31 mouse cellular contexts compared by ENCODE assay signal in genomic region chr2:25149643-25150042, GRCm38 (mm10). TPM values are rescaled to one million over a fixed set of nuclear protein-coding genes. Genes with fewer than 3 reads are reported as not detected.
DNase-seq lines count a peak whose midpoint lies in the region; ATAC-seq and TF ChIP-seq lines count a peak whose summit lies in the region.
"Had no signal": no experiment of that assay in that cellular context is flagged by ENCODE, and none has a peak within 500 bp of the region (broad histone marks: within the 10 kb centered on the region; RNA-seq: fewer than 3 reads in every experiment).

No protein-coding gene starts in this region.

- no peak overlapping the region for H3K27ac ChIP-seq in liver, embryonic 15.5 days (replicated peaks)
- no peak overlapping the region for H3K27ac ChIP-seq in liver, embryonic 12.5 days
- H3K27ac ChIP-seq in stomach, postnatal 0 days (replicated peaks), result no peak overlapping the region
- H3K27ac ChIP-seq: embryonic facial prominence, embryonic 12.5 days; forebrain, embryonic 12.5 days; heart, embryonic 13.5 days; left cerebral cortex, adult 2 months; limb, embryonic 15.5 days; midbrain, embryonic 15.5 days; neural tube, embryonic 13.5 days had no signal

- DNase-seq in adrenal gland, adult 2 months, result peak; percentile 83
- no peak for DNase-seq in adrenal gland, postnatal 4 days (ENCODE audit: low spot score in 2 of 2)
- DNase-seq in adrenal gland, postnatal 36 days, result peak; percentile 61 to 71
- no peak for DNase-seq in stomach, postnatal 0 days (ENCODE audit: low spot score)
- no peak for DNase-seq in T-cell, adult 2 months (ENCODE audit: low spot score)
- DNase-seq: cerebellum, adult 2 months; cerebellum, postnatal 25 days; gastrocnemius, adult 2 months; heart, postnatal 14 days; kidney, adult 8-10 months; kidney, postnatal 10 days; left cerebral cortex, postnatal 4 days; right cerebral cortex, adult 18-20 months; right cerebral cortex, postnatal 4 days; thymus, adult 2 months; thymus, postnatal 4 days had no signal

- no peak overlapping the region for H3K4me2 ChIP-seq in liver, embryonic 15.5 days
- no peak overlapping the region for H3K4me2 ChIP-seq in liver, embryonic 12.5 days
- H3K4me2 ChIP-seq in stomach, postnatal 0 days (replicated peaks; ENCODE audit: low read depth), result no peak overlapping the region
- H3K4me2 ChIP-seq: embryonic facial prominence, embryonic 12.5 days; forebrain, embryonic 12.5 days; heart, embryonic 13.5 days; limb, embryonic 15.5 days; midbrain, embryonic 15.5 days; neural tube, embryonic 13.5 days had no signal

- no peaks in the 10 kb centered on the region for H3K36me3 ChIP-seq in liver, embryonic 15.5 days (replicated peaks)
- H3K36me3 ChIP-seq in liver, embryonic 12.5 days, result no peaks in the 10 kb centered on the region
- H3K36me3 ChIP-seq in stomach, postnatal 0 days (ENCODE audit: control insufficient read depth, insufficient read depth, low read length), result no peaks in the 10 kb centered on the region
- H3K36me3 ChIP-seq: embryonic facial prominence, embryonic 12.5 days; forebrain, embryonic 12.5 days; G1E; heart, embryonic 13.5 days; limb, embryonic 15.5 days; midbrain, embryonic 15.5 days; neural tube, embryonic 13.5 days had no signal

- H3K27me3 ChIP-seq in liver, embryonic 15.5 days, result no peaks in the 10 kb centered on the region
- H3K27me3 ChIP-seq in liver, embryonic 12.5 days (replicated peaks), result peaks cover 5% of the 10 kb centered on the region; the same call in 1 of the 2 replicates
- H3K27me3 ChIP-seq in stomach, postnatal 0 days (ENCODE audit: control insufficient read depth, insufficient read depth, low read length), result no peaks in the 10 kb centered on the region
- H3K27me3 ChIP-seq: embryonic facial prominence, embryonic 12.5 days; forebrain, embryonic 12.5 days; heart, embryonic 13.5 days; limb, embryonic 15.5 days; midbrain, embryonic 15.5 days; neural tube, embryonic 13.5 days; Patski had no signal

- TF ChIP-seq CTCF in stomach, postnatal 0 days (IDR thresholded peaks at IDR 0.05; ENCODE audit: low read depth), result no peak

- ATAC-seq in liver, embryonic 15.5 days (ENCODE audit: insufficient read depth), result 0 out of 2 replicates have a peak, but pooled peaks have one; percentile 35
- ATAC-seq in liver, embryonic 12.5 days, result no peak
- peak; percentile 58 for ATAC-seq in stomach, postnatal 0 days (ENCODE audit: low FRiP score, low TSS enrichment)
- no peak for ATAC-seq in granulocyte monocyte progenitor cell, adult 5-6 weeks (replicated peaks; ENCODE audit: poor library complexity, severe bottlenecking)
- ATAC-seq: midbrain, embryonic 15.5 days; Patski had no signal

- no peaks in the 10 kb centered on the region for H3K9me3 ChIP-seq in liver, embryonic 15.5 days (replicated peaks)
- H3K9me3 ChIP-seq in liver, embryonic 12.5 days (replicated peaks), result no peaks in the 10 kb centered on the region
- no peaks in the 10 kb centered on the region for H3K9me3 ChIP-seq in stomach, postnatal 0 days (ENCODE audit: control insufficient read depth, low read length)
- H3K9me3 ChIP-seq: embryonic facial prominence, embryonic 12.5 days; forebrain, embryonic 12.5 days; G1E; heart, embryonic 13.5 days; limb, embryonic 15.5 days; midbrain, embryonic 15.5 days; neural tube, embryonic 13.5 days had no signal

- no peak overlapping the region for H3K9ac ChIP-seq in liver, embryonic 15.5 days
- H3K9ac ChIP-seq in liver, embryonic 12.5 days, result no peak overlapping the region
- H3K9ac ChIP-seq in stomach, postnatal 0 days (ENCODE audit: low read length), result no peak overlapping the region
- H3K9ac ChIP-seq: embryonic facial prominence, embryonic 12.5 days; forebrain, embryonic 12.5 days; heart, embryonic 13.5 days; limb, embryonic 15.5 days; midbrain, embryonic 15.5 days; neural tube, embryonic 13.5 days had no signal

- 55% methylated on average over 2 of the region's 2 CpGs for WGBS in liver, embryonic 15.5 days (ENCODE audit: insufficient replicate concordance)
- WGBS in liver, embryonic 12.5 days (ENCODE audit: insufficient replicate concordance), result 64% methylated on average over 2 of the region's 2 CpGs
- 52% methylated on average over 2 of the region's 2 CpGs for WGBS in stomach, postnatal 0 days

- TF ChIP-seq EP300 in stomach, postnatal 0 days (optimal IDR thresholded peaks at IDR 0.05), result no peak

- peaks cover 11% of the 10 kb centered on the region for H3K4me1 ChIP-seq in liver, embryonic 15.5 days (replicated peaks)
- H3K4me1 ChIP-seq in liver, embryonic 12.5 days, result peaks cover 13% of the 10 kb centered on the region
- H3K4me1 ChIP-seq in stomach, postnatal 0 days (replicated peaks; ENCODE audit: control insufficient read depth, insufficient read depth), result no peaks in the 10 kb centered on the region
- H3K4me1 ChIP-seq: embryonic facial prominence, embryonic 12.5 days; forebrain, embryonic 12.5 days; limb, embryonic 15.5 days; midbrain, embryonic 15.5 days; neural tube, embryonic 13.5 days had no signal

- H3K4me3 ChIP-seq in liver, embryonic 15.5 days (replicated peaks), result no peak overlapping the region
- H3K4me3 ChIP-seq in liver, embryonic 12.5 days, result no peak overlapping the region
- no peak overlapping the region for H3K4me3 ChIP-seq in stomach, postnatal 0 days (ENCODE audit: low read depth, low read length)
- H3K4me3 ChIP-seq: embryonic facial prominence, embryonic 12.5 days; forebrain, embryonic 12.5 days; gastrocnemius, adult 2 months; heart, embryonic 13.5 days; left cerebral cortex, adult 2 months; limb, embryonic 15.5 days; midbrain, embryonic 15.5 days; myocyte; neural tube, embryonic 13.5 days had no signal

RNA-seq across cellular contexts. Expression of gene Nrarp, which starts 30.9 kb away (rescaled TPM):
- 1 to 10 TPM; 1.9 to 3.6 TPM for total RNA-seq in adrenal gland, adult 2 months (2021)
- 12.0 and 19.0 TPM in 2 replicates for polyA plus RNA-seq in adrenal gland, adult 2 months (2012; rRNA removed)
- 10 to 100 TPM; 10.2 to 18.4 TPM for total RNA-seq in adrenal gland, postnatal 4 days (2021)
- polyA plus RNA-seq in liver, embryonic 15.5 days (2015; fragmentation: Nextera tagmentation; extraction: Ambion mirVana), result 2.1 and 2.4 TPM in 2 replicates
- polyA plus RNA-seq in liver, embryonic 12.5 days (2016; fragmentation: Nextera tagmentation; extraction: Ambion mirVana), result 5.9 and 6.2 TPM in 2 replicates
- 1 to 10 TPM; 2.1 to 2.3 TPM for total RNA-seq in adrenal gland, postnatal 36 days (2021)
- 25.3 and 25.6 TPM in 2 replicates for polyA plus RNA-seq in stomach, postnatal 0 days (2015; fragmentation: Nextera tagmentation; extraction: Ambion mirVana)
- total RNA-seq in granulocyte monocyte progenitor cell, adult 5-6 weeks (2014; fragmentation: Nextera tagmentation), result 0.62 TPM in 1 of 2 replicates, not detected in the other
- total RNA-seq in granulocyte monocyte progenitor cell, adult 5-6 weeks (2017), result 0.39 and 0.72 TPM in 2 replicates
- polyA plus RNA-seq: G1E had no signal

RNA-seq across cellular contexts. Expression of gene Tor4a, which starts 47.0 kb away (rescaled TPM):
- total RNA-seq in adrenal gland, adult 2 months (2021), result 10 to 100 TPM; 21.9 to 24.2 TPM
- polyA plus RNA-seq in adrenal gland, adult 2 months (2012; rRNA removed), result 51.3 and 60.0 TPM in 2 replicates
- total RNA-seq in adrenal gland, postnatal 4 days (2021), result 10 to 100 TPM; 23.1 to 24.3 TPM
- 6.2 and 6.8 TPM in 2 replicates for polyA plus RNA-seq in liver, embryonic 15.5 days (2015; fragmentation: Nextera tagmentation; extraction: Ambion mirVana)
- 7.2 and 7.4 TPM in 2 replicates for polyA plus RNA-seq in liver, embryonic 12.5 days (2016; fragmentation: Nextera tagmentation; extraction: Ambion mirVana)
- 10 to 100 TPM; 14.0 to 24.8 TPM for total RNA-seq in adrenal gland, postnatal 36 days (2021)
- 13.1 and 13.7 TPM in 2 replicates for polyA plus RNA-seq in stomach, postnatal 0 days (2015; fragmentation: Nextera tagmentation; extraction: Ambion mirVana)
- total RNA-seq in granulocyte monocyte progenitor cell, adult 5-6 weeks (2014; fragmentation: Nextera tagmentation), result 14.6 and 20.2 TPM in 2 replicates
- 14.7 and 16.4 TPM in 2 replicates for total RNA-seq in granulocyte monocyte progenitor cell, adult 5-6 weeks (2017)

RNA-seq across cellular contexts. Expression of gene Noxa1, which starts 54.7 kb away (rescaled TPM):
- total RNA-seq in adrenal gland, adult 2 months (2021), result not detected
- not detected in 2 replicates for polyA plus RNA-seq in adrenal gland, adult 2 months (2012; rRNA removed)
- under 1 TPM in 1 of 2 experiments, not detected in 1; 0.59 TPM for total RNA-seq in adrenal gland, postnatal 4 days (2021)
- polyA plus RNA-seq in liver, embryonic 15.5 days (2015; fragmentation: Nextera tagmentation; extraction: Ambion mirVana), result 0.94 and 0.98 TPM in 2 replicates
- 0.64 and 0.71 TPM in 2 replicates for polyA plus RNA-seq in liver, embryonic 12.5 days (2016; fragmentation: Nextera tagmentation; extraction: Ambion mirVana)
- total RNA-seq in adrenal gland, postnatal 36 days (2021), result not detected
- polyA plus RNA-seq in stomach, postnatal 0 days (2015; fragmentation: Nextera tagmentation; extraction: Ambion mirVana), result 4.0 and 4.4 TPM in 2 replicates
- 1.3 TPM in 1 of 2 replicates, not detected in the other for total RNA-seq in granulocyte monocyte progenitor cell, adult 5-6 weeks (2014; fragmentation: Nextera tagmentation)
- total RNA-seq in granulocyte monocyte progenitor cell, adult 5-6 weeks (2017), result not detected in 2 replicates
- total RNA-seq: gastrocnemius, adult 2 months; heart, postnatal 14 days; layer of hippocampus, postnatal 10 days; left cerebral cortex, adult 2 months; left cerebral cortex, postnatal 4 days had no signal
- polyA plus RNA-seq: cerebellum, adult 2 months; embryonic facial prominence, embryonic 12.5 days; forebrain, embryonic 12.5 days; heart, embryonic 13.5 days; hindbrain, embryonic 11.5 days; midbrain, embryonic 15.5 days; myocyte; neural tube, embryonic 13.5 days; Patski had no signal

Comparison
In these comparisons a context has a peak if more than half of its experiments do, and no peak if none do; other contexts are left out.
1. DNase-seq: peak in adrenal gland, adult 2 months (single experiment) and adrenal gland, postnatal 36 days (2 of 2); none in adrenal gland, postnatal 4 days (0 of 2), stomach, postnatal 0 days (single experiment) and T-cell, adult 2 months (single experiment).
2. ATAC-seq: peak in liver, embryonic 15.5 days (single experiment) and stomach, postnatal 0 days (single experiment); none in liver, embryonic 12.5 days (single experiment) and granulocyte monocyte progenitor cell, adult 5-6 weeks (single experiment).